Mouse (Mus musculus) CH12.LX (cell line): ENCODE results near the gene Itgb2. TPM values are rescaled to one million over a fixed set of nuclear protein-coding genes. Genes with fewer than 3 reads are reported as not detected.
A peak's percentile ranks its signal among the peaks of the same experiment; 100 is the strongest.

Experiments
- DNase-seq: peaks from one replicate; pipeline ENCODE4 v3.0.0-alpha.2; 2013; ENCODE audit errors: extremely low read depth
- H3K27ac ChIP-seq: 2 replicates; pipeline ENCODE4 v1.5.1; 2012; ENCODE audit warnings: low read depth, mild to moderate bottlenecking, control low read depth, moderate library complexity; ENCODE audit not compliant: insufficient read depth
- H3K27me3 ChIP-seq: replicated peaks from 2 replicates; pipeline ENCODE3; 2012; ENCODE audit warnings: inconsistent platforms
- H3K36me3 ChIP-seq, 2 experiments: replicated peaks in 1 of 2; 2 replicates each; pipeline versions ENCODE3 to v1.6.1; 2012; ENCODE audit warnings: inconsistent platforms in 1 of 2, low read length in 1 of 2, mild to moderate bottlenecking in 1 of 2, mixed read lengths in 1 of 2, moderate library complexity in 1 of 2; ENCODE audit not compliant: control insufficient read depth in 1 of 2, insufficient read depth in 1 of 2
- H3K4me1 ChIP-seq, 2 experiments: 2 replicates each; pipeline ENCODE4 v1.6.1; 2012; ENCODE audit warnings: inconsistent platforms in 1 of 2, moderate library complexity in 1 of 2; ENCODE audit not compliant: insufficient read depth in 2 of 2, control insufficient read depth in 1 of 2
- H3K4me2 ChIP-seq: 2 replicates; pipeline ENCODE4 v1.6.1; 2012; ENCODE audit warnings: low read depth, mild to moderate bottlenecking, control low read depth; ENCODE audit not compliant: poor library complexity, insufficient read depth, severe bottlenecking
- H3K4me3 ChIP-seq, 3 experiments: fragments of 150-350 bp in 1 of 3; sonication (generic) in 1 of 3; replicated peaks in 1 of 3; 2 replicates each; pipeline versions ENCODE3 to v1.5.1; 2011 to 2012; ENCODE audit warnings: low read depth in 2 of 3, low read length in 2 of 3, mild to moderate bottlenecking in 2 of 3, moderate library complexity in 2 of 3, control low read depth in 1 of 3, improper control_type of control experiment in 1 of 3, inconsistent platforms in 1 of 3, mixed read lengths in 1 of 3; ENCODE audit not compliant: poor library complexity in 1 of 3
- H3K79me2 ChIP-seq: replicated peaks from 2 replicates; pipeline ENCODE4 v1.6.1; 2012; ENCODE audit warnings: mild to moderate bottlenecking, moderate library complexity; ENCODE audit not compliant: control insufficient read depth, poor library complexity, insufficient read depth, severe bottlenecking; ENCODE audit errors: extremely low read depth
- H3K9ac ChIP-seq: 2 replicates; pipeline ENCODE4 v1.6.1; 2012; ENCODE audit warnings: low read depth, mild to moderate bottlenecking, control low read depth, moderate library complexity; ENCODE audit not compliant: insufficient read depth
- H3K9me3 ChIP-seq: replicated peaks from 2 replicates; pipeline ENCODE3; 2012; ENCODE audit warnings: low read length, inconsistent platforms, mixed read lengths
- BHLHE40 ChIP-seq: IDR thresholded peaks from 2 replicates; pipeline ENCODE4 v1.6.1; 2011; ENCODE audit warnings: mild to moderate bottlenecking, low read depth, low read length, improper control_type of control experiment
- CHD1 ChIP-seq: IDR thresholded peaks from 2 replicates; pipeline ENCODE4 v1.6.1; 2012; ENCODE audit warnings: low read depth, low read length, improper control_type of control experiment, inconsistent platforms
- CHD2 ChIP-seq: IDR thresholded peaks from 2 replicates; pipeline ENCODE4 v1.6.1; 2011; ENCODE audit warnings: low read length, improper control_type of control experiment
- CTCF ChIP-seq, 2 experiments: IDR thresholded peaks in 1 of 2; conservative IDR thresholded peaks in 1 of 2; 2 replicates each; pipeline ENCODE4 v1.5.1; 2011 to 2012; ENCODE audit warnings: low read depth in 2 of 2, low read length in 2 of 2, improper control_type of control experiment in 1 of 2, inconsistent platforms in 1 of 2, mild to moderate bottlenecking in 1 of 2, moderate library complexity in 1 of 2
- E2F4 ChIP-seq: IDR thresholded peaks from 2 replicates; pipeline ENCODE4 v1.6.1; 2011; ENCODE audit warnings: low read depth, low read length, improper control_type of control experiment; ENCODE audit not compliant: insufficient replicate concordance
- ELF1 ChIP-seq: IDR thresholded peaks from 2 replicates; pipeline ENCODE4 v1.6.1; 2014; ENCODE audit warnings: low read depth, mild to moderate bottlenecking, inconsistent platforms, low read length, improper control_type of control experiment
- EP300 ChIP-seq: IDR thresholded peaks from 2 replicates; pipeline ENCODE4 v1.6.1; 2011; ENCODE audit warnings: low read length, improper control_type of control experiment
- ETS1 ChIP-seq: conservative IDR thresholded peaks from 2 replicates; pipeline ENCODE4 v1.6.1; 2012; ENCODE audit warnings: low read depth, mild to moderate bottlenecking, inconsistent platforms, low read length, improper control_type of control experiment, moderate library complexity
- GABPA ChIP-seq: IDR thresholded peaks from 2 replicates; pipeline ENCODE4 v1.6.1; 2012; ENCODE audit warnings: low read depth, low read length, improper control_type of control experiment, inconsistent platforms; ENCODE audit not compliant: insufficient replicate concordance
- HCFC1 ChIP-seq: IDR thresholded peaks from 2 replicates; pipeline ENCODE4 v1.6.1; 2012; ENCODE audit warnings: low read depth, mild to moderate bottlenecking, inconsistent platforms, low read length, improper control_type of control experiment
- IRF4 ChIP-seq: IDR thresholded peaks from 2 replicates; pipeline ENCODE4 v1.6.1; 2014; ENCODE audit warnings: low read depth, mild to moderate bottlenecking, inconsistent platforms, low read length, improper control_type of control experiment
- JUN ChIP-seq: IDR thresholded peaks from 2 replicates; pipeline ENCODE4 v1.6.1; 2011; ENCODE audit warnings: low read depth, mild to moderate bottlenecking, low read length, improper control_type of control experiment, moderate library complexity; ENCODE audit not compliant: insufficient read depth
- JUND ChIP-seq: conservative IDR thresholded peaks from 2 replicates; pipeline ENCODE4 v1.6.1; 2011; ENCODE audit warnings: low read depth, low read length, improper control_type of control experiment
- KAT2A ChIP-seq: IDR thresholded peaks from 2 replicates; pipeline ENCODE4 v1.6.1; 2012; ENCODE audit warnings: low read length, improper control_type of control experiment, inconsistent platforms; ENCODE audit not compliant: insufficient replicate concordance
- MAFK ChIP-seq: IDR thresholded peaks from 2 replicates; pipeline ENCODE4 v1.6.1; 2011; ENCODE audit warnings: low read length, improper control_type of control experiment; ENCODE audit not compliant: insufficient replicate concordance
- MAX ChIP-seq: IDR thresholded peaks from 2 replicates; pipeline ENCODE4 v1.6.1; 2011; ENCODE audit warnings: low read length, improper control_type of control experiment
- MAZ ChIP-seq: IDR thresholded peaks from 2 replicates; pipeline ENCODE4 v1.6.1; 2012; ENCODE audit warnings: low read depth, mild to moderate bottlenecking, inconsistent platforms, low read length, improper control_type of control experiment, moderate library complexity
- MEF2A ChIP-seq: IDR thresholded peaks from 2 replicates; pipeline ENCODE4 v1.6.1; 2014; ENCODE audit warnings: low read depth, mild to moderate bottlenecking, inconsistent platforms, low read length, improper control_type of control experiment, borderline replicate concordance
- MXI1 ChIP-seq: IDR thresholded peaks from 2 replicates; pipeline ENCODE4 v1.6.1; 2011; ENCODE audit warnings: mild to moderate bottlenecking, low read depth, low read length, improper control_type of control experiment
- MYC ChIP-seq: IDR thresholded peaks from 2 replicates; pipeline ENCODE4 v1.6.1; 2011; ENCODE audit warnings: low read depth, mild to moderate bottlenecking, improper control_type of control experiment, low read length
- NELFE ChIP-seq: IDR thresholded peaks from 2 replicates; pipeline ENCODE4 v1.6.1; 2011; ENCODE audit warnings: low read depth, low read length, improper control_type of control experiment
- NRF1 ChIP-seq: IDR thresholded peaks from 2 replicates; pipeline ENCODE4 v1.6.1; 2014; ENCODE audit warnings: low read depth, mild to moderate bottlenecking, inconsistent platforms, low read length, improper control_type of control experiment, moderate library complexity
- PAX5 ChIP-seq: IDR thresholded peaks from 2 replicates; pipeline ENCODE4 v1.6.1; 2012; ENCODE audit warnings: low read length, inconsistent platforms, mixed read lengths
- POLR2A ChIP-seq: IDR thresholded peaks from 2 replicates; pipeline ENCODE4 v1.6.1; 2011; ENCODE audit warnings: low read depth, mild to moderate bottlenecking, improper control_type of control experiment, low read length
- POLR2AphosphoS2 ChIP-seq: IDR thresholded peaks from 2 replicates; pipeline ENCODE4 v1.6.1; 2011; ENCODE audit warnings: low read depth, low read length, improper control_type of control experiment
- RAD21 ChIP-seq: IDR thresholded peaks from 2 replicates; pipeline ENCODE4 v1.6.1; 2011; ENCODE audit warnings: low read depth, mild to moderate bottlenecking, low read length, improper control_type of control experiment, moderate library complexity
- RCOR1 ChIP-seq: conservative IDR thresholded peaks from 2 replicates; pipeline ENCODE4 v1.6.1; 2012; ENCODE audit warnings: low read depth, mild to moderate bottlenecking, inconsistent platforms, low read length, improper control_type of control experiment
- SIN3A ChIP-seq: IDR thresholded peaks from 2 replicates; pipeline ENCODE4 v1.6.1; 2012; ENCODE audit warnings: low read length, improper control_type of control experiment, inconsistent platforms
- SMC3 ChIP-seq: IDR thresholded peaks from 2 replicates; pipeline ENCODE4 v1.6.1; 2011; ENCODE audit warnings: low read depth, low read length, improper control_type of control experiment
- TBP ChIP-seq: conservative IDR thresholded peaks from 2 replicates; pipeline ENCODE4 v1.6.1; 2011; ENCODE audit warnings: low read depth, low read length, improper control_type of control experiment
- UBTF ChIP-seq: IDR thresholded peaks from 2 replicates; pipeline ENCODE4 v1.6.1; 2012; ENCODE audit warnings: low read depth, mild to moderate bottlenecking, inconsistent platforms, low read length, improper control_type of control experiment, moderate library complexity
- USF1 ChIP-seq: IDR thresholded peaks from 2 replicates; pipeline ENCODE4 v1.6.1; 2014; ENCODE audit warnings: low read depth, mild to moderate bottlenecking, inconsistent platforms, low read length, improper control_type of control experiment
- USF2 ChIP-seq: conservative IDR thresholded peaks from 2 replicates; pipeline ENCODE4 v1.6.1; 2011; ENCODE audit warnings: low read depth, low read length, improper control_type of control experiment
- ZC3H11A ChIP-seq: IDR thresholded peaks from 2 replicates; pipeline ENCODE4 v1.6.1; 2012; ENCODE audit warnings: low read depth, mild to moderate bottlenecking, inconsistent platforms, low read length, improper control_type of control experiment
- ZKSCAN1 ChIP-seq: IDR thresholded peaks from 2 replicates; pipeline ENCODE4 v1.6.1; 2012; ENCODE audit warnings: low read depth, inconsistent platforms, low read length, improper control_type of control experiment, borderline replicate concordance
- ZMIZ1 ChIP-seq: IDR thresholded peaks from 2 replicates; pipeline ENCODE4 v1.6.1; 2012; ENCODE audit warnings: low read depth, mild to moderate bottlenecking, inconsistent platforms, low read length, improper control_type of control experiment
- ZNF384 ChIP-seq: IDR thresholded peaks from 2 replicates; pipeline ENCODE4 v1.6.1; 2012; ENCODE audit warnings: low read depth, low read length, improper control_type of control experiment, inconsistent platforms
- dilution Hi-C: fragments of 300-500 bp; cut with MboI; formaldehyde crosslinking; loops from 2 replicates; pipeline ENCODE4 v1.14.3; 2020; ENCODE audit warnings: low sequenced_read_pairs; ENCODE audit not compliant: extremely low pct_unique_long_range_greater_than_20kb, extremely low pct_ligation_motif_present
- in situ Hi-C: fragments of 300-500 bp; cut with MboI; formaldehyde crosslinking; loops from 3 replicates; pipeline ENCODE4 v1.14.3; 2019; ENCODE audit warnings: low sequenced_read_pairs, low pct_ligation_motif_present, low pct_unique_long_range_greater_than_20kb, mixed read lengths
- polyA plus RNA-seq: library from polyadenylated mRNA; unstranded; fragments of >175 nt; gene quantifications from 2 replicates; pipeline ENCODE4 v1.2.1, GENCODE M21; 2012; ENCODE audit warnings: low read depth; ENCODE audit not compliant: insufficient read length
- total RNA-seq, 2 experiments: library from RNA; depleted of rRNA; stranded (reverse); fragments of 300-350 nt in 1 of 2; fragments of >200 nt in 1 of 2; gene quantifications; 2 replicates each; pipeline ENCODE4 v1.2.3; 2012 to 2014

The Itgb2 gene
- total and polyA plus RNA-seq, 3 experiments: 32.6 to 54.1 (median 40.2) TPM

DNA sequence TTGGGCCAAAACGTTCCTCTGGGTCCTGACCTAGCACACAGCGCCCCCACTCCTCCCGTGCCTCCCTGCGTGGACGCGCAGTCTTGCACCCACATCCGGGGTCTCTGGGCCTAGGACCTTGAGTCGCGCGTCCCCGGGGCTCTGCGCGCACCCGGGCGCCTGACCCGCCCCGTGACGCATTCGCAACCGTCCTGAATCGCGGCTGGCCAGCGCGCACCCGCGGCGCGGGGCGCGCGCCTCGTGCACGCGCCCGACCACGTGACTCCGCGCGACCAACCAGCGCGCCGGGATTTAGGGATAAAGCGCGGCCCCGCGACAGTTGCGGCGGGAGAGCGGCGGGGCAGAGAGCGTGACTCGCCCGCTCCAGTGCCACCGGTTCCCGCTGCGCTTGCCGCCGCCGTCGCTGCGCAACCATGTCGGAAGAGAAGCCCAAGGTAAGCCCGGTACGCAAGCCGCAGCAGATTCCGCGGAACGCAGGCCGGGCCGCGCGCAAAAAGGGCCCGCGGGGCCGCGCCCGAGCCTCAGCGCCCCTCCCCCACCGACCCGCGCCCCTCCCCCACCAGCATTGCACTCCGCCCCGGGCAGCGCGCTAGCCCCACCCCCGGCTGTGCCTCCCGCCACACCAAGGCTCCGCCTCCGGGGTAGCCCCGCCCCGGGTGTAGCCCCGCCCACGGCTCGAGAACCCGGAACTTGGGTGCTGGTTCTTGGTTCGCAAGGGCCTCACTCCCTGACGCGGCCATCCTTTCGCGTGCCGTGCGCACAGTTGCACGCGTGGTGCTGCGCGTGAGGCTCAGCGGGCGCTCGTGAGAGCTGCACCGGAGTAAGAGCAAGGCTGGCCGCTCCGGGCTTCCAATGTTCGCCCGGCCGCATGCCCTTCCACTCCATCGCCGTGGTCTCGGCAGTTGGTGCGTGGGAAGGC lies 76.1 kb downstream of the Itgb2 start, which contains the start of the genes Sumo3 and Gm49325:
Gene Sumo3 (plus strand): TSS at position 190 of the 919 bp plus-strand sequence.
Gene Gm49325 (plus strand): TSS at position 290 of the 919 bp plus-strand sequence.
- peaks cover 7% of the 10 kb centered on the region for H3K9me3 ChIP-seq
- H3K9ac ChIP-seq: peak within 1 kb of the TSS; percentile 77
- H3K4me2 ChIP-seq: peak within 1 kb of the TSS; percentile 74
- H3K36me3 ChIP-seq: peaks cover 12 to 33% of the 10 kb centered on the region in 2 experiments
- no peaks in the 10 kb centered on the region for H3K27me3 ChIP-seq
- peaks cover 5 to 14% of the 10 kb centered on the region in 2 experiments for H3K4me1 ChIP-seq
- peak within 1 kb of the TSS; percentile 77 for H3K27ac ChIP-seq
- DNase-seq: peak; percentile 93
- in situ Hi-C loops (no loop called here), dilution Hi-C loops (no loop called here)
- H3K4me3 ChIP-seq: peak within 1 kb of the TSS; percentile 77 to 97 (median 82)
- peaks cover 13% of the 10 kb centered on the region for H3K79me2 ChIP-seq
- TF ChIP-seq MAFK (no peak), MAZ (0 out of 2 replicates have a peak, but pooled peaks have one; percentile 18), USF1 (peak; percentile 91), SMC3 (no peak), PAX5 (no peak), POLR2A (peak; percentile 94), NELFE (peak; percentile 92), CHD2 (peak; percentile 90), EP300 (no peak; the same call in 1 of the 2 replicates), IRF4 (peak; percentile 36; the same call in 1 of the 2 replicates), MAX (peak; percentile 78), GABPA (no peak), HCFC1 (peak; percentile 53; the same call in 1 of the 2 replicates), BHLHE40 (peak; percentile 97), ZC3H11A (no peak), ETS1 (no peak; the same call in 1 of the 2 replicates), ZMIZ1 (peak; percentile 94), RAD21 (no peak), JUN (no peak), ELF1 (peak; percentile 97), MYC (peak; percentile 58; the same call in 1 of the 2 replicates), KAT2A (0 out of 2 replicates have a peak, but pooled peaks have one; percentile 37), MEF2A (no peak; the same call in 1 of the 2 replicates), NRF1 (peak; percentile 59), POLR2AphosphoS2 (peak; percentile 94), USF2 (no peak; the same call in 1 of the 2 replicates), MXI1 (peak; percentile 95), RCOR1 (0 out of 2 replicates have a peak, but pooled peaks have one; percentile 52), ZNF384 (no peak), TBP (0 out of 2 replicates have a peak, but pooled peaks have one; percentile 24), SIN3A (peak; percentile 91), UBTF (0 out of 2 replicates have a peak, but pooled peaks have one; percentile 52), CTCF (conservative IDR thresholded peaks at IDR 0.05 in 1 of 2, IDR thresholded peaks at IDR 0.05 in 1 of 2; ENCODE audit: low read depth in 2 of 2, low read length in 2 of 2) (peak in 1 of 2 experiments; percentile 30; a peak in 2 of 4 replicates), JUND (no peak), E2F4 (no peak), ZKSCAN1 (no peak), CHD1 (no peak; the same call in 1 of the 2 replicates)
